Mouse (Mus musculus) MEL (cell line): ENCODE data around the gene Pold1. TPM values are rescaled to one million over a fixed set of nuclear protein-coding genes. Genes with fewer than 3 reads are reported as not detected.

Experiments used
- DNase-seq: peaks from one replicate; pipeline ENCODE4 v3.0.0; 2011; ENCODE audit warnings: low read depth, low spot score
- H3K27ac ChIP-seq: 2 replicates; pipeline ENCODE4 v1.5.1; 2012; ENCODE audit warnings: low read depth, mild to moderate bottlenecking, control low read depth, low read length, moderate library complexity; ENCODE audit not compliant: control insufficient read depth
- H3K27me3 ChIP-seq, 2 experiments: fragments of 150-350 bp in 1 of 2; sonication (generic) in 1 of 2; 2 replicates each; pipeline ENCODE4 v1.6.1; 2012; ENCODE audit warnings: low read length in 2 of 2, mild to moderate bottlenecking in 2 of 2, improper control_type of control experiment in 1 of 2, moderate library complexity in 1 of 2; ENCODE audit not compliant: insufficient read depth in 2 of 2, control insufficient read depth in 1 of 2
- H3K36me3 ChIP-seq, 2 experiments: 2 replicates each; pipeline ENCODE4 v1.6.1; 2012 to 2014; ENCODE audit warnings: low read length in 2 of 2, improper control_type of control experiment in 1 of 2, inconsistent platforms in 1 of 2, mild to moderate bottlenecking in 1 of 2; ENCODE audit not compliant: insufficient read depth in 2 of 2, control insufficient read depth in 1 of 2
- H3K4me1 ChIP-seq, 2 experiments: fragments of 150-350 bp in 1 of 2; sonication (generic) in 1 of 2; 2 replicates each; pipeline ENCODE4 v1.6.1; 2012; ENCODE audit warnings: low read length in 2 of 2, improper control_type of control experiment in 1 of 2, mild to moderate bottlenecking in 1 of 2; ENCODE audit not compliant: insufficient read depth in 2 of 2, control insufficient read depth in 1 of 2
- H3K4me3 ChIP-seq, 2 experiments: fragments of 150-350 bp in 1 of 2; sonication (generic) in 1 of 2; 2 replicates each; pipeline ENCODE4 v1.5.1; 2012; ENCODE audit warnings: low read depth in 2 of 2, low read length in 2 of 2, mild to moderate bottlenecking in 2 of 2, moderate library complexity in 2 of 2, control low read depth in 1 of 2, improper control_type of control experiment in 1 of 2; ENCODE audit not compliant: control insufficient read depth in 1 of 2, insufficient read depth in 1 of 2
- H3K79me2 ChIP-seq: 2 replicates; pipeline ENCODE4 v1.6.1; 2012; ENCODE audit warnings: mild to moderate bottlenecking, low read length, moderate library complexity; ENCODE audit not compliant: control insufficient read depth, poor library complexity, insufficient read depth
- H3K9ac ChIP-seq: 2 replicates; pipeline ENCODE4 v1.6.1; 2012; ENCODE audit warnings: low read depth, mild to moderate bottlenecking, control low read depth, low read length, moderate library complexity; ENCODE audit not compliant: control insufficient read depth, poor library complexity, severe bottlenecking
- H3K9me3 ChIP-seq: fragments of 150-350 bp; sonication (generic); replicated peaks from 2 replicates; pipeline ENCODE4 v1.6.1; 2012; ENCODE audit warnings: mild to moderate bottlenecking, low read length, improper control_type of control experiment, moderate library complexity; ENCODE audit not compliant: insufficient read depth
- BHLHE40 ChIP-seq: IDR thresholded peaks from 2 replicates; pipeline ENCODE4 v1.6.1; 2012; ENCODE audit warnings: low read depth, mild to moderate bottlenecking, inconsistent platforms, low read length, improper control_type of control experiment, borderline replicate concordance
- CHD1 ChIP-seq: IDR thresholded peaks from 2 replicates; pipeline ENCODE4 v1.6.1; 2012; ENCODE audit warnings: low read depth, mild to moderate bottlenecking, inconsistent platforms, low read length, improper control_type of control experiment
- CHD2 ChIP-seq: IDR thresholded peaks from 2 replicates; pipeline ENCODE4 v1.6.1; 2011; ENCODE audit warnings: low read length, improper control_type of control experiment
- CTCF ChIP-seq, 3 experiments: IDR thresholded peaks in 2 of 3; conservative IDR thresholded peaks in 1 of 3; 2 replicates each; pipeline ENCODE4 v1.5.1; 2011 to 2012; ENCODE audit warnings: low read length in 3 of 3, low read depth in 2 of 3, mild to moderate bottlenecking in 2 of 3, improper control_type of control experiment in 1 of 3, inconsistent platforms in 1 of 3, mixed read lengths in 1 of 3, moderate library complexity in 1 of 3; ENCODE audit not compliant: control insufficient read depth in 1 of 3, insufficient read depth in 1 of 3, poor library complexity in 1 of 3, severe bottlenecking in 1 of 3
- ELF1 ChIP-seq: IDR thresholded peaks from 2 replicates; pipeline ENCODE4 v1.6.1; 2014; ENCODE audit warnings: low read depth, mild to moderate bottlenecking, inconsistent platforms, low read length, improper control_type of control experiment, moderate library complexity
- ETS1 ChIP-seq: IDR thresholded peaks from 2 replicates; pipeline ENCODE4 v1.6.1; 2012; ENCODE audit warnings: low read depth, mild to moderate bottlenecking, inconsistent platforms, low read length, improper control_type of control experiment, moderate library complexity
- GABPA ChIP-seq: IDR thresholded peaks from 2 replicates; pipeline ENCODE4 v1.6.1; 2012; ENCODE audit warnings: low read depth, mild to moderate bottlenecking, inconsistent platforms, low read length, improper control_type of control experiment, moderate library complexity
- GATA1 ChIP-seq: IDR thresholded peaks from 2 replicates; pipeline ENCODE4 v1.6.1; 2011; ENCODE audit warnings: low read depth, low read length, improper control_type of control experiment
- HCFC1 ChIP-seq: IDR thresholded peaks from 2 replicates; pipeline ENCODE4 v1.6.1; 2012; ENCODE audit warnings: low read depth, mild to moderate bottlenecking, inconsistent platforms, low read length, improper control_type of control experiment, moderate library complexity
- JUND ChIP-seq: IDR thresholded peaks from 2 replicates; pipeline ENCODE4 v1.6.1; 2011; ENCODE audit warnings: low read depth, mild to moderate bottlenecking, improper control_type of control experiment, low read length
- KAT2A ChIP-seq: conservative IDR thresholded peaks from 2 replicates; pipeline ENCODE4 v1.6.1; 2012; ENCODE audit warnings: low read depth, low read length, improper control_type of control experiment, inconsistent platforms
- MAFK ChIP-seq: IDR thresholded peaks from 2 replicates; pipeline ENCODE4 v1.6.1; 2011; ENCODE audit warnings: low read depth, mild to moderate bottlenecking, low read length, improper control_type of control experiment, borderline replicate concordance
- MAX ChIP-seq: IDR thresholded peaks from 2 replicates; pipeline ENCODE4 v1.6.1; 2011; ENCODE audit warnings: low read length, improper control_type of control experiment
- MAZ ChIP-seq: IDR thresholded peaks from 2 replicates; pipeline ENCODE4 v1.6.1; 2012; ENCODE audit warnings: low read depth, mild to moderate bottlenecking, inconsistent platforms, low read length, improper control_type of control experiment
- MXI1 ChIP-seq: IDR thresholded peaks from 2 replicates; pipeline ENCODE4 v1.6.1; 2011; ENCODE audit warnings: mild to moderate bottlenecking, low read depth, low read length, improper control_type of control experiment
- MYB ChIP-seq: IDR thresholded peaks from 2 replicates; pipeline ENCODE4 v1.6.1; 2011; ENCODE audit warnings: mild to moderate bottlenecking, low read depth, low read length, improper control_type of control experiment
- MYC ChIP-seq: IDR thresholded peaks from 2 replicates; pipeline ENCODE4 v1.6.1; 2011; ENCODE audit warnings: low read depth, mild to moderate bottlenecking, low read length, improper control_type of control experiment, moderate library complexity
- NRF1 ChIP-seq: IDR thresholded peaks from 2 replicates; pipeline ENCODE4 v1.6.1; 2014; ENCODE audit warnings: low read depth, mild to moderate bottlenecking, inconsistent platforms, low read length, improper control_type of control experiment, moderate library complexity; ENCODE audit not compliant: poor library complexity, insufficient read depth, severe bottlenecking
- RAD21 ChIP-seq: IDR thresholded peaks from 2 replicates; pipeline ENCODE4 v1.6.1; 2011; ENCODE audit warnings: mild to moderate bottlenecking, low read depth, low read length, improper control_type of control experiment
- RCOR1 ChIP-seq: IDR thresholded peaks from 2 replicates; pipeline ENCODE4 v1.6.1; 2012; ENCODE audit warnings: low read depth, mild to moderate bottlenecking, inconsistent platforms, low read length, improper control_type of control experiment
- SIN3A ChIP-seq: IDR thresholded peaks from 2 replicates; pipeline ENCODE4 v1.6.1; 2012; ENCODE audit warnings: low read length, improper control_type of control experiment, inconsistent platforms
- TAL1 ChIP-seq: IDR thresholded peaks from 2 replicates; pipeline ENCODE4 v1.6.1; 2012; ENCODE audit warnings: mild to moderate bottlenecking, inconsistent platforms, low read length, moderate library complexity, mixed read lengths
- TBP ChIP-seq: IDR thresholded peaks from 2 replicates; pipeline ENCODE4 v1.8.0; 2011; ENCODE audit warnings: low read depth, low read length, improper control_type of control experiment
- TCF12 ChIP-seq: IDR thresholded peaks from 2 replicates; pipeline ENCODE4 v1.6.1; 2014; ENCODE audit warnings: low read depth, mild to moderate bottlenecking, inconsistent platforms, low read length, improper control_type of control experiment, moderate library complexity
- UBTF ChIP-seq: IDR thresholded peaks from 2 replicates; pipeline ENCODE4 v1.6.1; 2012; ENCODE audit warnings: low read depth, mild to moderate bottlenecking, inconsistent platforms, low read length, improper control_type of control experiment, moderate library complexity, borderline replicate concordance; ENCODE audit not compliant: insufficient read depth
- USF1 ChIP-seq: IDR thresholded peaks from 2 replicates; pipeline ENCODE4 v1.6.1; 2014; ENCODE audit warnings: low read depth, mild to moderate bottlenecking, inconsistent platforms, low read length, improper control_type of control experiment, moderate library complexity
- USF2 ChIP-seq, 2 experiments: IDR thresholded peaks; 2 replicates each; pipeline ENCODE4 v1.6.1; 2011 to 2012; ENCODE audit warnings: improper control_type of control experiment in 2 of 2, low read length in 2 of 2, borderline replicate concordance in 1 of 2, inconsistent platforms in 1 of 2, low read depth in 1 of 2, mild to moderate bottlenecking in 1 of 2; ENCODE audit not compliant: insufficient read depth in 1 of 2
- ZMIZ1 ChIP-seq: IDR thresholded peaks from 2 replicates; pipeline ENCODE4 v1.6.1; 2012; ENCODE audit warnings: low read depth, mild to moderate bottlenecking, inconsistent platforms, low read length, improper control_type of control experiment, moderate library complexity
- polyA plus RNA-seq, 2 experiments: library from polyadenylated mRNA; stranded (reverse) in 1 of 2; unstranded in 1 of 2; fragments of >175 nt in 1 of 2; fragments of >200 nt in 1 of 2; gene quantifications; 2 replicates each; pipeline versions ENCODE4 v1.2.1 to v1.2.4; 2012; ENCODE audit warnings: low replicate concordance in 2 of 2, low read depth in 1 of 2; ENCODE audit not compliant: insufficient read length in 2 of 2, insufficient read depth in 1 of 2, missing spikeins in 1 of 2
- total RNA-seq: library from RNA; depleted of rRNA; stranded (reverse); fragments of 300-350 nt; gene quantifications from 2 replicates; pipeline ENCODE4 v1.2.3, GENCODE M21; 2012

Gene Pold1
- total and polyA plus RNA-seq, 3 experiments, result 87.8 to 104 TPM; not detected in 1

DNA sequence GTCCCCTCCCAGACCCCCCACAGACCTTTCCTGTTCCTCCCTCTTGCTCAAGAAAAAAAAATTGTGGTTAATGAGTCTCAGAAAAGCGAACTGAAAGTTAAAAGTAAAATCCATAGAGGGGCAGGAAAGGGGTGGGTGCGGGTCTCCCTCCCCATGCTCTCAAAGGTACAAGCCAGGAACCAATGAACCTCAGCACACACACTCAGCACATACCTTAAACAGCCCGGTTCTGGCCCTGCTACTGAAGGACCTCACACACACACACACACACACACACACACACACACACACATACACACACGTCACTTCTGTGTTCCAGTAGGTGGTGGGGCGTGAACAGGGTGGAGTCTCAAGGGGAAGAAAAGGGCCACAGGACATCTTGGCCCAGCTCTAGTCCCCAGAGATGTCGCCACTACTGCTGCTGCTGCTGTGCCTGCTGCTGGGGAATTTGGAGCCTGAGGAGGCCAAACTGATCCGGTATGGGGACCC is 23.6 kb upstream of the Pold1 start, which contains the start of gene Napsa:
Napsa (plus strand) TSS at position 168 of the 489 bp plus-strand sequence.
- no peak within 1 kb of the TSS for H3K9ac ChIP-seq
- no peaks in the 10 kb centered on the region for H3K36me3 ChIP-seq
- no peaks in the 10 kb centered on the region for H3K4me1 ChIP-seq
- no peaks in the 10 kb centered on the region for H3K9me3 ChIP-seq
- H3K27ac ChIP-seq, result no peak within 1 kb of the TSS
- H3K27me3 ChIP-seq, result no peaks in the 10 kb centered on the region
- no peaks in the 10 kb centered on the region for H3K79me2 ChIP-seq
- no peak for DNase-seq
- TF ChIP-seq TCF12 (no peak), RCOR1 (no peak), RAD21 (no peak), UBTF (no peak), NRF1 (no peak), MAX (no peak), MAFK (no peak), TBP (no peak), HCFC1 (no peak), TAL1 (no peak), ETS1 (no peak), BHLHE40 (no peak), MAZ (no peak), MYB (no peak), ZMIZ1 (no peak)
- no peak within 1 kb of the TSS for H3K4me3 ChIP-seq

GRCm38 (mm10) chr7:44571811-44572210 is 23.2 kb upstream of the Pold1 start:
- H3K36me3 ChIP-seq, result no peaks in the 10 kb centered on the region
- H3K27ac ChIP-seq, result no peak overlapping the region
- H3K4me3 ChIP-seq, result no peak overlapping the region
- no peak for TF ChIP-seq UBTF
- no peak for TF ChIP-seq NRF1
- no peak for TF ChIP-seq SIN3A
- TF ChIP-seq USF1, result no peak
- TF ChIP-seq USF2 (IDR thresholded peaks at IDR 0.05; ENCODE audit: borderline replicate concordance in 1 of 2, insufficient read depth in 1 of 2, low read depth in 1 of 2, low read length in 2 of 2), result no peak
- TF ChIP-seq GATA1, result no peak
- no peak for TF ChIP-seq CTCF (IDR thresholded peaks at IDR 0.05 in 2 of 3, conservative IDR thresholded peaks at IDR 0.05 in 1 of 3; ENCODE audit: control insufficient read depth in 1 of 3, insufficient read depth in 1 of 3, low read depth in 2 of 3, low read length in 3 of 3, poor library complexity in 1 of 3, severe bottlenecking in 1 of 3)
- TF ChIP-seq MYC, result no peak
- no peak for TF ChIP-seq GABPA
- TF ChIP-seq CHD1, result no peak
- TF ChIP-seq JUND, result no peak
- no peak for TF ChIP-seq CHD2
- TF ChIP-seq MXI1, result no peak
- no peak for TF ChIP-seq MYB
- no peak for TF ChIP-seq ETS1
- TF ChIP-seq TAL1, result no peak
- TF ChIP-seq KAT2A, result no peak
- TF ChIP-seq RAD21, result no peak
- no peak for TF ChIP-seq ELF1
- no peak for TF ChIP-seq BHLHE40
- no peak overlapping the region for H3K9ac ChIP-seq
- no peak for DNase-seq
- H3K79me2 ChIP-seq, result no peaks in the 10 kb centered on the region
- H3K27me3 ChIP-seq, result no peaks in the 10 kb centered on the region
- no peaks in the 10 kb centered on the region for H3K4me1 ChIP-seq
- H3K9me3 ChIP-seq, result no peaks in the 10 kb centered on the region
